Mouse (Mus musculus) ES-E14 (cell line): ENCODE data around the gene Mknk2.

ENCODE experiments used
- HCFC1 ChIP-seq: IDR thresholded peaks from 2 replicates; pipeline ENCODE4 v1.6.1; 2012; ENCODE audit warnings: low read length, inconsistent platforms, borderline replicate concordance; ENCODE audit not compliant: insufficient read depth
- MAFK ChIP-seq: IDR thresholded peaks from 2 replicates; pipeline ENCODE4 v1.6.1; 2014; ENCODE audit warnings: mild to moderate bottlenecking, low read depth, low read length, inconsistent platforms; ENCODE audit not compliant: insufficient read depth
- ZNF384 ChIP-seq: IDR thresholded peaks from 2 replicates; pipeline ENCODE4 v1.6.1; 2012; ENCODE audit warnings: low read depth, low read length, inconsistent platforms

- TF ChIP-seq MAFK (no peak), ZNF384 (no peak), HCFC1 (no peak)
Observed at GRCm38 (mm10) chr10:80627685-80628084, 50.2 kb downstream of the Mknk2 start.
